Mouse (Mus musculus): Measurements from ENCODE around the gene Mettl21a.
A peak's percentile ranks its signal among the peaks of the same experiment; 100 is the strongest.
"Not testable (repeated sequence)": the region's sequence is repeated elsewhere in the genome, so short reads cannot be mapped to it uniquely, and the experiment has no call there.

Gene Mettl21a

DNA sequence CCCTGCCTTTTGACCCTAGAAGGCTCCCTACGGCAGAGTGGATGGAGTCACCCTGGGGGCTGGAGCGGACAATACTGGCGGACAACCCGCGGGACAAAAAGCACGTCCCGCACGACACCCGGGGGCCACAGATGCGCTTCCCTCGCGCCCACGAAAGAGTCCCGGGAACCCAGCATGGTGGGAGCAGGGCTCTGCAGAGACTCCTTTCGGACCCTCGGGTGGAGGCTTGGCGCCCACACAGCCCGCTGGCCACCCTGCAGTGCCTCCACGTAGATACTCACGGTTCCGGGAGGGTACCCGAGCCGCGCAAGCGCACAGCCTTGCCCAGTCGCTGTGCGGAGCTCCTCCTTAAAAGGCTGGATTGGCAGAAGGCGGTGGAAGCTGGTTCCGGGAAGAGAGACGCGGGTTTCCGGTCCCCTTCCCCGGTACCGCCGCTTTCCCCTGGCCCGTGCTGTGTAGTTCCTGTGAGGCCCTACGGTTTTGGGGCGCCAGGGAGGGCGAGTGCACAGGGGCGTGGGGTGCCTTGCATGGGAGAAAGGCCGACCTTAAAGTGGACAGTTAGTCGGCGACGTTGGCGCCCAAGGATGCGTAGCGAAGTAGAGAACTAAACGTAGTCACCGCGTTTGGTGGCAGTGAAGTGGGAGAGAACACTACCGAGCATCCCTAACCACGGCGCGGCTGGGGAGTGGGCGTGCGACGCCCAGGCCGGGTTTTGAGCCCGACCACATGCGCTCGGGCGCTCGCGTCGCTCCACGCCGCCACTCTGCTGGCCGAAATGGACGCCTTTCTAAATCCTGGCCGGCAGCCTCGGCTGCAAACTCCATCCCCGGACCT lies at the start of gene Mettl21a:
Mettl21a (minus strand) TSS at position 362 of the 834 bp plus-strand sequence.
- DNase-seq (ENCODE audit: low spot score) = peak; percentile 69

DNA sequence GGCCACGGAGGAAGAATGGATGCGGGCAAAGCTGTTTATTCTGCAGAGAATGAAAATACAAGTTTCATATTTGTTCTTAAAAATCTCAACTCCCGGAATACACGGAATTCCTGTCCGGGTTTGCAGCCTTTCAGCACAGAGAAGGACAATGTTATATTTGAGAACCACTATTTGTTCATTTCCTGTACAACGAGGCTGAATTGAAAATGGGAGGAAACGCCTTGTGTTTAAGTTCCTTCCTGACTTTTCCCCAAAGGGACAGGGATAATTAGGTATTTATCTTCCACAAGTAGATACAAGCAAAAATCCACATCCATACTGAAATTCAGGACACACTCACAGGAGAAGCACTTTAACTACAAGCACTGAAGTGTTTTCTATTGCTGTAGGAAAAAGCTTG lies 41.8 kb upstream of the Mettl21a start:
- DNase-seq (ENCODE audit: low spot score) = no peak

DNA sequence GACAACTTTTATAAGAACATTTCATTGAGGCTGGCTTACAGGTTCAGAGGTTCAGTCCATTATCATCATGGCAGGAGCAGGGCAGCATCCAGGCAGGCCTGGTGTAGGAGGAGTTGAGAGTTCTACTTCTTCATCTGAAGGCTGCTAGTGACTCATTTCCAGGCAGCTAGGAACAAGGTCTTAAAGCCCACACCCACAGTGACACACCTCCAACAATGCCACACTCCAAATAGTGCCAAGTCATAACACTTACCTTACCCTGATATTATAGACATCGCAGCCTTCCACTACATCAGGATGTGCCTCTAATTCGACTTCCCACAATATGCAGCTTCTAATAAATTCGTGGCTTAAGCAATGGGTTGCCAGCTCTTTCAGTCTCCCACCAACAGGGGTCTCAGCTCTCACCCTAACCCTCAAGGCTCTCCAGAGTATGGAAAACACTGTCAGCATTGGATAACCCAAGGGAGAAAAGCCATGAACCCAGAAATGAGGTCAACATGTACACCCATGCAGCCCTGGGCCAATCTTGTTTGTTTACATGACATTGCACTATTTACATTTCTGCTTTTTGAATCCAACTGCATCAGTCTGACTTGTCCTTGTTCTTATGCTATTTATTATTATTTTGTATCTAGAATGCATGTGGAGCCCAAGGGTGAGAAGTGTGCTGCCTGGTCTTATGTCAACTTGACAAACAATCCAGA lies 39.5 kb upstream of the Mettl21a start:
- DNase-seq (ENCODE audit: low spot score) = no peak

DNA sequence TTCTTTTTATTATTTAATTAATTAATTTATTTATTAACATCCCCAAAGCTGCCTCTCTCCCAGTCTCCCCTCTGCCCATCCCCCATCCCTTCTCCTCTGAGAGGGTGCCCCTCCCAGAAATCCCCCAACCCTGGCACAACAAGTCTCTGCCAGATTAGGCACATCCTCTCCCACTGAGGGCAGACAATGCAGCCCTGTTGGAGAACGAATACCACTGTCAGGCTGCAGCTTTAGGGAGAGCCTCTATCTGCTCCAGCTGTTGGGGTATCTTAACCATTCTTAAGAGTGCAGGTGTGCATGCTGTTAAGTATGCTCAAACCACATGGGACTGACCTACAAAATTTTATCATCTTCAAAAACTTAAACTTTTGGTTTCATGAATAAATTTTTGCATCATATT lies 38.4 kb upstream of the Mettl21a start:
- no peak for DNase-seq (ENCODE audit: low spot score)

DNA sequence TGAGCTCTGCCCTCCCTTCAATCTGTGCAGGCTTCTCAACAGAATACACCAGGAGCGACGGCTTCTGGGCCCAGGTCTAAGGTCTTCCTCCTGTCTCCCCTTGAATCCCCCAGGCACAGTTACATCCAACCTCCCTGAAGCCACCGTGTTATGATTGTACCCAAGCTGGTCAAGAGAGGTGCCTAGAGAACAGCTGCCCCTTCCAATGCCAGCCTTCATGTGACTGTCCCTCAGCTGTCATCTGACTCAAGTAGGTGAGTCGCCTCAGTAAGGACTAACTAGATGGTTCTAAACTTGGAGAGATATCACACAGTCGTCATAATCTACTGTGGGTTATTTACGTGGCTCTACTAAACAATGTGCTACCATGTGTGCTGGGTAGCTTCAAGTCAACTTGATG lies 36.7 kb upstream of the Mettl21a start:
- DNase-seq (ENCODE audit: low spot score) = no peak

DNA sequence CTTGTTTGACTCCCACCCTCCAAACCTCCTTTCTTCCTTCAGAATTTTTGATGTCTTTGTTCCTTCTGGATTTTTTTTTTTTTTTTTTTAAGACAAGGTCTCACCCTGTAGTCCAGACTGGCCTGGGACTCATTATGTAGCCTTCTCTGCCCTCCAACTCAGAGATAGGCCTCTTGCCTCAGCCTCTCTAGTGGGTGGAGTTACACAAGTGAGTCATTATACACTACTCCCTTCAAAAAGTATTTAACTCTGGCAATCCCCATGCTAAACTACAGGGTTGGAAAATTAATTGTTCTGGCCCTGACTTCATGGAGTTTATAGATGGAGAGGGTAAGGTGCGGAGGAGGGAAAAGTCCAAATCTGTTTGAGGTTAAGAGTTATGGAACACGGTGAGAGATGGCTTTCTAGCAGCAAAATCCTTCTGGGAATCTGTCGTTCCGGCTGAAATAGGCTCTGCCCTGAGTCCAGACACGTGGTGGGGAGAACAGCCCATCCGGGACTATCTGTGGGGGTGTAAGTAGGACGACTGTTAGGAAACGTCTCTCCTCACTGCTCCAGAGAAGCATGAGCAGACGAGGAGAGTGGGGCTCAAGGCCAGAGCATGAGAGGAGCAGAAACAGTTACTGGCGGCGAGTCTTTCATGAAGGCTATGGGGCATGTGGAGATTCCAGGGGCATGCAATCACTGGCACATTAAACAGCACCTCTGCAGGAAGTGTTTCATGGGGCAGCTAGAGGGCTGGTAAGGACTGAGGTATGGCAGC lies 32.5 kb upstream of the Mettl21a start:
- DNase-seq (ENCODE audit: low spot score) = no peak

DNA sequence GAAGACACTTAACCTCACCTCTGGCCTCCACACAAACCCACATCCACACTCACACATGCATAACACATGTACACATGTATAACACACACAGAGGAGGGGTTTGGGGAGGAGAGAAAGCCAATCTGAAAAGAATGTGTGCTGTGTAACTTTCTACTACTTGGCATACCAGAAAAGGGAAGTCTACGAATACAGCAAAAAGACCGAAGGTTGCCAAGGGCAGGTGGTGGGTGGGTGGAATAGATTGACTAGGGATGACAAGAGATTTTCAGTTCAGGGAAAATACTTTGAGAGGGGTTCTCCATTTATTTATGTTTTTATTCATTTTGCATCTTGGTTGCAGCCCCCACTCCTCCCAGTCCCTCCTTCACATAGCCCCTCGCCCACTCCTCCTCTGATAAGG lies 27.5 kb upstream of the Mettl21a start:
- no peak for DNase-seq (ENCODE audit: low spot score)

DNA sequence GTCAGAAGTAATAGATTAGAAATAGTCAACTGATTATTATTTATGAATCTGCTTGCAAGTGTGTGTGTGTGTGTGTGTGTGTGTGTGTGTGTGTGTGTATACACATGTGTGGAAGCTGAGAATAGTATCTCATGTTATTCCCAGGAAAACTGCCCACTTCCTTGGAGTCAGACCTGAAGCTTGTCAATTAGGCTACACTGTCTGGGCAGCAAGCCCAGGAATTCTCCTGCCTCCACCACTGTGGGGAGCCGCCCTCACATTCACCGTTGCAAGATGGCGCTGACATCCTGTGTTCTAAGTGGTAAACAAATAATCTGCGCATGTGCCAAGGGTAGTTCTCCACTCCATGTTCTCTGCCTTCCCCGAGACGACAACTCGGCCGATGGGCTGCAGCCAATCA lies 25.5 kb upstream of the Mettl21a start:
- not testable (repeated sequence) for DNase-seq (ENCODE audit: low spot score)

DNA sequence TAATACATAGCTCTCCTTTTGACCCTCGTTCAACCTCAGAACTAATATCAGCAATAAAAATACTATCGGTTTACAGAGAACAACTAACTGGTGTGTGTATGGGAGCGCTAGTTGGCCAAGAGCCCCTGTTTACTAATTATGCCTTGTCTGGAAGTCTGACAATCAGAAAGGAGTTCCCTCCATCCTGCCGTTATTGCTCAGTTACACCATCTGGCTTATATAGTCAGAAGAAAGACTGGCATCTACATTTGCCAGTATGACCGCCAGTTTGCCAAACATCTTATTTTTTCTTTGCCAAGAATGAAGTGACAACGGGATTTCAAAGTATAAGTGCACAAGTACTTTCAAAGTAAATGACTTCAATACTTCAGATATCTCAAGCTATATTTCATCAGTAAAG lies 24.0 kb upstream of the Mettl21a start:
- no peak for DNase-seq (ENCODE audit: low spot score)

DNA sequence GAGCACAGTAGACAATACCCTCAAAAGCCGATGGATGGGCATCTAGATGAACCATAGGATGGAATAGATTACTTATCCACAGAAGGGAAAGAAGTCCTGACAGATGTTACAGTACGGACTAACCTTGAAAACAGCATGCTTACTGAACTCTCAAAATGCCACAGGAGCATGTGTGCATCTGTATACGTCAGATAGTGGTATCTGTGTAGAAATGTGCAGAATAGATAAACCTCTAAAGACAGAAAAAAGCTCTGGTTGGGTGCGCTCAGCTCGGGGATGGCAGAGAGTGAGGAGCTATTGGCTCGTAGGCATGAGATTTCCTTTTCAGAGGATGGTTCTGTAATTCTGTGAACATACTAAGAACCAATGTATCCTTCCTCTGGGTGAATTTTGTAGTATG lies 22.2 kb upstream of the Mettl21a start:
- DNase-seq (ENCODE audit: low spot score) = no peak

DNA sequence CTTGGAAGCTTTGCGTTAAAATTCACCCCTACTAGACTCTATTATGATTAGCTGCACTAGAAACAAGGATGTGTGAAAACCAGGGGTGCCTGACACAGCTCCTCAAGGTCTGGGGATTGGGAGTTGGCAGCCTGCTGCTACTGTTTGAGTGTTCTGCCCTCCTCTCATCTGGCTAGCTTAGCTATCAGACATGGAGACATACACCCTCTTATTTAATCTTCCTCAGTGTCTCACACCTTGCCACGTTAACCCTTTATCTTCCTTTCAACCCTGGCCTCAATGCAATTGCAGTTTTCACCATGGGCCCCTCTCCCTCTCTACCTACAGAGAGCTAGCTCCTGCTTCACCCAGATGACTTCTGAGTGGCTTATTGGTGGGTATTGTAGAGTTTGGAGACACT lies 18.6 kb upstream of the Mettl21a start:
- DNase-seq (ENCODE audit: low spot score) = no peak

DNA sequence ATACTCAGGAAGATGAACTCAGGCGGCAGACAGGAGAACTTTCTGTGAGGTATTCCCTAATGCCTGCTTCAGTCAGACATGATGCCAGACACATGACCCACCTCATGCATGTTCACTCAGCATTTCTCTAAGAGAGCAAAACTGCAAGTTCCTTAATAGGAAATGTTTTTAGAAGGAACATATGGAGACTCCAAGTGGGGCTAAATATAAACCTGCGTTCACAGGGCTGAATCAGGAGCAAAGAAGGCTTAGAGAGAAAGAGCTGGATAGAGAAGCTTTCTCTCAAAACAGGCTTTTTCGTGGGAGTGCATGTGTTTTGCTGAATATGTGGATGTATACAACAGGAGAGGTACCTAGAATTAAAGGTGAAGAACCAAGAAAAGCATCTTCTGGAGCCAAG lies 16.2 kb upstream of the Mettl21a start:
- DNase-seq (ENCODE audit: low spot score) = no peak

DNA sequence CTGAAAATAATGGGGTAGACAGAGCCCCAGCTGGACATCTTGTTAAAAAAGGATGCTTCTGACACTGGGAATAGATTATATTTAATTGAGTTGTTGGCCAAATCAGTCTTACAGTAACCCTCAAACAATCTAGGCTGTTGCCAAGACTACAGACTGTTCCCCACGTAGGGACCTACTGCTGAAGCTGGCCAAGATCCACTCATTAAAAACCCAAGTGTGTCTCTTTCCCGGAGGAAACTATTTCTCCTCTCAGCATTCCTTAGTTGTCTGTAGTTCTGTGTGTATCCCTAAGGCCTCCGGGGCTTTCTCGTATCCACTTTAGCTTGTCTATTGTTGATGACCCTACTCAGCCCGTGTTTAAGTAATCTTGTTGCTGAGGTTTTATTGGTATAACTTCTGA lies 14.5 kb upstream of the Mettl21a start:
- DNase-seq (ENCODE audit: low spot score) = no peak

DNA sequence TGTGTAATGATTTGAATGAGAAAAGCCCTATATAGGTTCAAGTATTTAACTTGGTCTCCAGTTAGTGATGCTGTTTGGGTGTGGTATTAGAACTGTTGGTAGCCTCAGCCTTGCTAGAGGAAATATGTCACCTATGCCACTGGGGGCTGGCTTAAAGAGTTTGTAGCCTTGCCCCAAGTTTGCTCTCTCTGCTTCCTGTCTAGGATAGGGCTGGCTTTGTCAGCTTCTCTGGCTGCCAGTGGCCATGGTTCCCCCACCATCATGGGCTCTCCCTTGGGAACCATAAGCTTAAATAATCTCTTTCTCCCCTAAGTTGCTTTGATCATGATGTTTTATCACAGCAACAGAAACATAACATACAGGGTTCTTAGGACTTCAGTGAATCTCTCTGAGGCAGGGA lies 8.2 kb upstream of the Mettl21a start:
- no peak for DNase-seq (ENCODE audit: low spot score)

DNA sequence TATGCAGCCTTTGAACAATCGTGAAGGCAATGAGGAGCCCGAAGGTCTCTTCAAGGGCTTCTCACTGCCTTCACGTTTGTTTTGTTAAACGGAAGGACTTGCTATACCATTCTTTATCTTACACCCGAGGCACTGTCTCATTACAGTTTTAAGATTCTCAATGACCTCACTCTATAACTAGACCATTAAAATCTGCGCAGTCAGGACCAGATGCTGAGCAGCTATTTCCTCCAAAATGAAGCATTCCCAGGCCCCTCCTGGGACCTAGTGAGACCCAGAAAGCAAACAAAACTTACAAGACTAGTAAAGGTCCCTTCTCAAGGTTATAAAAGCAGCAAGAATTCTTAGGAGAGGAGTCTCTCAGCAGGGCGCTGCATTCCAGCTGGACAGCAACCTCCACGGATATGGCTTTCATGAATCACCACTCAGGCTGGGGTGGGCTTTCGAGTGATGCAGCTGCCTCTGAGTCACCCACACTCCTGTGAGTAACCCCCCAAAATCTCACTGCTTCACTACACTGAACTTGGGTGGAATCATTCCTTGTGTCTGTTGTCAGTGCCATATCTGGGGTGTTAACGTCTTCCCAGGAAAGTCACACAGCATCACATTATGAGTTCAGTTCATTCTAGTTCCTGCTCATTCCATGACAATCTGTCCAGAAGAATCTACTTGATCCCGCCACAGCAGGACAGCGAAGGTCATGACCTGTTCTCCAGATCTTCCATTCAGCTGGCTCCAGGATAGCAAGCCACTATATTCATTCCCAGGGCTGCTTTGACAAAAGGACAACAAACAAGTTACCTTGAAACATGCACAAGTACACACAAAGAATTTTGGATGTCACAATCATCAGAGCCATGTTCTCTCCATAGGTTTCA lies 6.8 kb upstream of the Mettl21a start:
- no peak for DNase-seq (ENCODE audit: low spot score)

DNA sequence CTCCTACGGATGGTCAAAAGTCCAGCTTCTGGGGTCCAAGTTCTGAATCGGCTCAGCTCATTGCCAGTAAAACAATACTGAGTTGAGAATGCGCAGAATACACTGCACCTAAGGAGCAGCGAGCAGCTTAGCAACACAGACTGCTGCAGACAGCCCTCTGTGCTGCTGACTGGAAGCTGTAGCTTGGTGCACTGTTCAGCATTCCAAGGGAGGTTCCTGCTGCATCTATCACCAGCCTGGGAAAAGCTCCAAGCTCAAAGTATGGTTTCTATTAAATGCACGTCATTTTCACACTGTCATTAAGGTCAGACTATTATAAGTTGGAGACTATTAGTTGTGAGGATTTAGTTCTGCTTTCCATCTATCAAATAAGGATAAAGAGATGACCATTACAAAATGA lies 4.1 kb upstream of the Mettl21a start:
- DNase-seq (ENCODE audit: low spot score) = no peak

DNA sequence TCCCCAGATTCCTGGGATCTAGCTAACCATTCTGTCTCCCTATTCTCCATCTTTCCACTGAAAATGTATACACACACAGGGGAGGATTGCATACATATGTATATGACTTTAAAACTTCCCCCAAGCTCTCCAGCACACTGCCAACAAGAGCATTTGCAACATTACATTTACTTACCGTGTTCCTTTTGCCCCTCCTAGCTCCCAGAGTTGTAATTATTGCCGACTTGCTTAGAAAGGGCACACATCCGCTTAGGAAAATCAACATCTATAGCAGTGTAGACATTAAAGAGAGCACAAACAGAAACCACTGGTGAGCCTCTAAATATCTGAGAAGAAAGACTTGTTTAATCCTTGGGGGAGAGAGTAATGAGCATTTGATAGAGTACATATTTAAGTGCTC lies 1.2 kb upstream of the Mettl21a start:
- DNase-seq (ENCODE audit: low spot score) = no peak

DNA sequence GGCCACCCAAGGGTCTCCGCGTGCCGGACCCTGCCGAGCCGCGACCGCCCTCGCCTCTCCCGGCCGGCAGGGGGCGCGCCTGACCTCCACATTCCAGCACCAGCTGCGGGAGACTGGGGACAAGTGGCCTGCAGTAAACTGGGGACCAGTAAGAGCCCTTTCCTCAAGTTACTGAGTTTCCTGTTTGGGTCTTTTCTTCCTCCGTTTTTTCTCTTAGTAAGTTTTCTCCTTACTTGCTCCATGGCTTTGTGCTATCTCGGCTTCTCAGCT lies 608 bp upstream of the Mettl21a start:
- peak; percentile 66 for DNase-seq (ENCODE audit: low spot score)

DNA sequence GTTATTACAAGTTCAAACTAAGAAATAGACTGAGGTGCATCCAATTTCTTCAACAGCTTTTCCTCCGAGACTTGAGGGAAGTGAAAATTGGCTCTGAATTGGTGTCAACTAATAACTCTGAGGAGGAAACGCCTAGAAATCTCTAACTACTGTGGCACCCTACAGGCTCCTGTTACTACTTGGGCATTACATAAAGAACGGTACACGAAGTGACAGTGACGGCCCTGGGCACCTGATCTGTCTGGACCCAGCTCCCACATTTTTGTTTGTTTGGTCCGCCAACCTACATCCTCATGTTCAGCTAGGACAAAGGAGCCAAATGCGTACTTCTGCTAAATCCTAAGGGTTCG lies 536 bp downstream of the Mettl21a start:
- no peak for DNase-seq (ENCODE audit: low spot score)

DNA sequence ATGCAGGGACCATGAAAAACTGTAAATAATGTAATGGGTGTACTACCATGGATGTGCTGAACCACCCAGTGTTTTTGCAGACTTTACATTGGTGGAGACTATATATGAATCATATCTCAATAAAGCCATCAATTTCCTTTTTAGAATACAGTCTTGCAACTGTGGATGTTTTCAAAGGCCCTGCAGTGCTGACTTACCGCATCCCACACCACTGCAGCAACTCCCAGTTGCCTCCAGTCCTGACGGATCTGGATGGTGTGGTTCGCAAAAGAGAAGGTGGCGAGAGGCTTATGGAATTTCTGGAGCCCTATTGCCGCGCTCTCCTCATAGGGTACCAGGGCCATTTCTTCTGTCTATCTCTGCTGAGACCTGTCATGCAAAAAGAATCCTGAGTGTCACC lies 966 bp downstream of the Mettl21a start:
- no peak for DNase-seq (ENCODE audit: low spot score)

DNA sequence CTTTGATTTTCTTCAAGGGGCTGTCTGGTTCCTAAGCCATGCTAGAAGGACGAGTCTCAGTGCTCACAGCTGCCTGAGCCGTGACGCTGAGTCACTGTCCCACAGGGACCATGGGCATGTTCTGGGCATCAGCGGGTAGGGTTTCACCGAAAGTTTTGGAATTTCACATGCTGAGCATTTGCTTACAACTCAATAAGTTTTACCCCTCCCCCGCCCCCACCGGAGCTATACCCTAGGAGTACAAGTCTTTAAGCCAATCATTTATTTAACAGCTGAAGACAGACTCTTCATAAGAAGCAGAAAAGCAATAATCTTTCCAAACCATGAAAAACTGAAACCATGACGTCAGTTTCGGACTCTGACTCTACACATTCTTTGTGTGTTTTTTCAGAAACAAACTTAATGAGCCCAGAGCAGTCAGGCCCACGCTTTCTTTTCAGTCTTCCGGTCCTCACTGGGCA lies 1.5 kb downstream of the Mettl21a start:
- no peak for DNase-seq (ENCODE audit: low spot score)

DNA sequence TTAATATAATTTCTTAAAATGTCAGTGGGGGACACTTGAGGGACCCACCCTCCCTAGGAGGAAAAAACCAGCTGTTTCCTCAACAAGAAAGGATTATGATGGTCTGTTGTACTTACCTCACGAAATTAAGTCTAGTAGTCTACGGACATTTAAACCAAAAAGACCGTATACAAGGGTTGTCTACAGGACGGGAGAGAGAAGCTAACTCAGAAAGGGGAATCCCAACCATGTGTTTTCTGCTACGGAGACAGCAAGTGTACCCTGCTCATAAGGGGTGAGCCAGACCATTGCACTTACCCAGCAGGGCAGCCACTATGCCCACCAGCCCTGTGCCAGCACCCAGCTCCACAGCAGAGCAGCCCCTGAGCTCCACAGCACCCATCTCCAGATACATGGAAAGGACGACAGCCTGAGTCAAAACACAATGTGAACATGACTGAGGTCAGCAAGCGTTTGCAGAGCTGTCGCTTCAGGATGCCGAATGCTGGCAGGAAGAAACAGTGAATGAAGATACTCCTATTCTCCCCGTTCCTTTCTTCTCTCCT lies 2.2 kb downstream of the Mettl21a start:
- no peak for DNase-seq (ENCODE audit: low spot score)
